Mouse (Mus musculus) hindbrain, postnatal 0 days (tissue): ENCODE results near the gene Slc4a8. TPM values are rescaled to one million over a fixed set of nuclear protein-coding genes. Genes with fewer than 3 reads are reported as not detected.

ENCODE experiments used
- ATAC-seq: fragments of 200-750 bp; cut with Nextera tagmentation; 2 replicates; pipeline ENCODE4 v1.8.0; 2017; ENCODE audit warnings: mild to moderate bottlenecking, moderate TSS enrichment, moderate library complexity
- DNase-seq: peaks from one replicate; pipeline ENCODE4 v3.0.0-alpha.2; 2015; ENCODE audit warnings: low spot score
- H3K27ac ChIP-seq: fragments of 300-500 bp; sonication (generic); 2 replicates; pipeline ENCODE4 v1.5.1; 2014; ENCODE audit warnings: mild to moderate bottlenecking
- H3K27me3 ChIP-seq: fragments of 300-500 bp; sonication (generic); 2 replicates; pipeline ENCODE4 v1.6.1; 2014; ENCODE audit warnings: low read length, mixed read lengths; ENCODE audit not compliant: insufficient read depth
- H3K36me3 ChIP-seq: fragments of 300-500 bp; sonication (generic); 2 replicates; pipeline ENCODE4 v1.6.1; 2014; ENCODE audit warnings: low read length, mixed read lengths; ENCODE audit not compliant: insufficient read depth
- H3K4me1 ChIP-seq: fragments of 300-500 bp; sonication (generic); 2 replicates; pipeline ENCODE4 v1.6.1; 2014; ENCODE audit warnings: antibody characterized with exemption, low read length, mixed read lengths; ENCODE audit not compliant: insufficient read depth
- H3K4me2 ChIP-seq: fragments of 300-500 bp; sonication (generic); 2 replicates; pipeline ENCODE4 v1.6.1; 2014; ENCODE audit warnings: low read depth, mild to moderate bottlenecking, low read length, moderate library complexity, mixed read lengths
- H3K4me3 ChIP-seq: fragments of 300-500 bp; sonication (generic); 2 replicates; pipeline ENCODE4 v1.5.1; 2014; ENCODE audit warnings: low read length
- H3K9ac ChIP-seq: fragments of 300-500 bp; sonication (generic); replicated peaks from 2 replicates; pipeline ENCODE4 v1.6.1; 2014; ENCODE audit warnings: mild to moderate bottlenecking, low read length, moderate library complexity, mixed read lengths
- H3K9me3 ChIP-seq: fragments of 300-500 bp; sonication (generic); 2 replicates; pipeline ENCODE4 v1.6.1; 2016; ENCODE audit warnings: low read length, mixed read lengths
- CTCF ChIP-seq: IDR thresholded peaks from 2 replicates; pipeline ENCODE4 v1.5.1; 2016; ENCODE audit warnings: antibody characterized with exemption, control low read depth, low read depth
- WGBS: fragments of 180-500 bp; shearing (Covaris S2); extraction: QIAGEN DNeasy Blood & Tissue Kit; methylation state at CpG from one replicate; pipeline ENCODE4 v1.1.7; 2014; 5-methylcytosine and 5-hydroxymethylcytosine counted together
- polyA plus RNA-seq: library from polyadenylated mRNA; unstranded; fragments of >200 nt; fragmentation: Nextera tagmentation; extraction: Ambion mirVana; gene quantifications from 2 replicates; pipeline ENCODE4 v1.2.1, GENCODE M21; 2015
- total RNA-seq: library from RNA; depleted of rRNA; stranded (reverse); fragments of >200 nt; gene quantifications from 2 replicates; pipeline ENCODE4 v1.2.3, GENCODE M21; 2014

Gene Slc4a8
- total and polyA plus RNA-seq, 2 experiments from 2014 or later = 30.7 to 33.9 TPM

- Histone ChIP-seq H3K4me1 (no peaks in the 10 kb centered on the region), H3K27ac (no peak overlapping the region), H3K9me3 (no peaks in the 10 kb centered on the region), H3K4me2 (no peak overlapping the region), H3K36me3 (no peaks in the 10 kb centered on the region), H3K27me3 (no peaks in the 10 kb centered on the region), H3K9ac (no peak overlapping the region), H3K4me3 (no peak overlapping the region)
- no peak for TF ChIP-seq CTCF
- DNase-seq (no peak), ATAC-seq (no peak)
- WGBS = 80% methylated on average over 8 of the region's 8 CpGs
These were observed 70.6 kb downstream of the Slc4a8 start for GRCm38 (mm10) chr15:100832144-100832543.

- 14% methylated on average over 7 of the region's 7 CpGs for WGBS
These were observed 71.2 kb downstream of the Slc4a8 start for GRCm38 (mm10) chr15:100832784-100833183.

GRCm38 (mm10) chr15:100836729-100837128 is 75.2 kb downstream of the Slc4a8 start:
- no peak for ATAC-seq
- H3K36me3 ChIP-seq = no peaks in the 10 kb centered on the region
- no peak overlapping the region for H3K27ac ChIP-seq
- no peak overlapping the region for H3K4me2 ChIP-seq
- no peak overlapping the region for H3K9ac ChIP-seq
- no peaks in the 10 kb centered on the region for H3K4me1 ChIP-seq
- no peaks in the 10 kb centered on the region for H3K27me3 ChIP-seq
- peaks cover 3% of the 10 kb centered on the region; the same call in 1 of the 2 replicates for H3K9me3 ChIP-seq
- TF ChIP-seq CTCF = no peak
- H3K4me3 ChIP-seq = no peak overlapping the region
- no peak for DNase-seq
- 83% methylated on average over 8 of the region's 8 CpGs for WGBS

More at GRCm38 (mm10) chr15:100832784-100833183, 71.2 kb downstream of the Slc4a8 start:
- no peak overlapping the region for H3K27ac ChIP-seq
- H3K9me3 ChIP-seq = no peaks in the 10 kb centered on the region
- H3K4me3 ChIP-seq = no peak overlapping the region
- no peak for DNase-seq
- H3K27me3 ChIP-seq = no peaks in the 10 kb centered on the region
- no peaks in the 10 kb centered on the region for H3K4me1 ChIP-seq
- H3K36me3 ChIP-seq = no peaks in the 10 kb centered on the region
- ATAC-seq = no peak
- no peak for TF ChIP-seq CTCF
- H3K4me2 ChIP-seq = no peak overlapping the region
- H3K9ac ChIP-seq = no peak overlapping the region

- ATAC-seq = peak; percentile 87
These were observed 77.2 kb downstream of the Slc4a8 start for GRCm38 (mm10) chr15:100838607-100839207.

GRCm38 (mm10) chr15:100844336-100844735 is 82.8 kb downstream of the Slc4a8 start:
- Histone ChIP-seq H3K27me3 (no peaks in the 10 kb centered on the region), H3K36me3 (no peaks in the 10 kb centered on the region), H3K4me2 (no peak overlapping the region), H3K4me3 (no peak overlapping the region), H3K9ac (no peak overlapping the region), H3K27ac (no peak overlapping the region), H3K9me3 (no peaks in the 10 kb centered on the region), H3K4me1 (no peaks in the 10 kb centered on the region)
- no peak for TF ChIP-seq CTCF
- DNase-seq = no peak
- WGBS = 86% methylated on average over 7 of the region's 7 CpGs
- no peak for ATAC-seq

More at GRCm38 (mm10) chr15:100838607-100839207, 77.2 kb downstream of the Slc4a8 start:
- Histone ChIP-seq H3K9me3 (peaks cover 3% of the 10 kb centered on the region; the same call in 1 of the 2 replicates), H3K27ac (no peak overlapping the region), H3K4me3 (no peak overlapping the region), H3K9ac (no peak overlapping the region), H3K36me3 (no peaks in the 10 kb centered on the region), H3K4me2 (no peak overlapping the region), H3K4me1 (no peaks in the 10 kb centered on the region), H3K27me3 (no peaks in the 10 kb centered on the region)
- peak; percentile 76; the same call in 1 of the 2 replicates for TF ChIP-seq CTCF
- peak; percentile 88 for DNase-seq
- WGBS = 34% methylated on average over 12 of the region's 12 CpGs

- Histone ChIP-seq H3K4me2 (no peak overlapping the region), H3K9ac (no peak overlapping the region), H3K9me3 (no peaks in the 10 kb centered on the region), H3K27ac (peak overlapping the region; percentile 43; the same call in 1 of the 2 replicates), H3K36me3 (no peaks in the 10 kb centered on the region), H3K4me3 (no peak overlapping the region), H3K4me1 (no peaks in the 10 kb centered on the region), H3K27me3 (no peaks in the 10 kb centered on the region)
- TF ChIP-seq CTCF = no peak
- DNase-seq (peak; percentile 34), ATAC-seq (peak; percentile 66)
- 34% methylated on average over 26 of the region's 26 CpGs for WGBS
These were observed 83.7 kb downstream of the Slc4a8 start for GRCm38 (mm10) chr15:100845049-100845879.
